In genomic region chr1:189079451-189080410, GRCm38 (mm10) we compare ENCODE assay signal across 17 mouse cellular contexts.
DNase-seq lines count a peak whose midpoint lies in the region; ATAC-seq and TF ChIP-seq lines count a peak whose summit lies in the region.
"Had no signal": no experiment of that assay in that cellular context is flagged by ENCODE, and none has a peak within 500 bp of the region (broad histone marks: within the 10 kb centered on the region; RNA-seq: fewer than 3 reads in every experiment).

No protein-coding gene starts in this region.

- H3K4me2 ChIP-seq in hindbrain, postnatal 0 days (ENCODE audit: low read depth, low read length) = no peak overlapping the region
- H3K4me2 ChIP-seq in hindbrain, embryonic 12.5 days (replicated peaks) = no peak overlapping the region
- H3K4me2 ChIP-seq: hindbrain, embryonic 14.5 days; neural tube, embryonic 15.5 days had no signal

- H3K27me3 ChIP-seq in hindbrain, postnatal 0 days (ENCODE audit: insufficient read depth, low read length) = no peaks in the 10 kb centered on the region
- H3K27me3 ChIP-seq in hindbrain, embryonic 12.5 days = no peaks in the 10 kb centered on the region
- H3K27me3 ChIP-seq: heart, embryonic 15.5 days; limb, embryonic 12.5 days; neural tube, embryonic 15.5 days had no signal

- peaks cover 6% of the 10 kb centered on the region; the same call in 1 of the 2 replicates for H3K4me1 ChIP-seq in hindbrain, postnatal 0 days (ENCODE audit: insufficient read depth, low read length)
- no peaks in the 10 kb centered on the region; the same call in 1 of the 2 replicates for H3K4me1 ChIP-seq in hindbrain, embryonic 12.5 days

- peak; percentile 23; the same call in 1 of the 2 replicates for TF ChIP-seq CTCF in hindbrain, postnatal 0 days (IDR thresholded peaks at IDR 0.05; ENCODE audit: low read depth)

- H3K9ac ChIP-seq in hindbrain, postnatal 0 days (replicated peaks; ENCODE audit: low read length) = no peak overlapping the region
- no peak overlapping the region for H3K9ac ChIP-seq in hindbrain, embryonic 12.5 days
- H3K9ac ChIP-seq: heart, embryonic 15.5 days; hindbrain, embryonic 14.5 days; limb, embryonic 12.5 days; liver, embryonic 14.5 days; neural tube, embryonic 15.5 days had no signal

- no peak overlapping the region for H3K27ac ChIP-seq in hindbrain, postnatal 0 days
- H3K27ac ChIP-seq in hindbrain, embryonic 12.5 days = no peak overlapping the region
- H3K27ac ChIP-seq: heart, embryonic 15.5 days; hindbrain, embryonic 14.5 days; limb, embryonic 12.5 days; liver, embryonic 14.5 days; neural tube, embryonic 15.5 days had no signal

- H3K4me3 ChIP-seq in hindbrain, postnatal 0 days (ENCODE audit: low read length) = no peak overlapping the region
- no peak overlapping the region for H3K4me3 ChIP-seq in hindbrain, embryonic 12.5 days
- H3K4me3 ChIP-seq: heart, embryonic 15.5 days; limb, embryonic 12.5 days; neural tube, embryonic 15.5 days had no signal

- DNase-seq in cerebellum, postnatal 4 days (ENCODE audit: low spot score in 2 of 2) = no peak
- peak; percentile 45 for DNase-seq in hindbrain, postnatal 0 days (ENCODE audit: low spot score)
- DNase-seq in B cell, adult 2 months = peak; percentile 50 to 60
- no peak for DNase-seq in frontal cortex, postnatal 10 days (ENCODE audit: low spot score in 2 of 2)
- DNase-seq in gastrocnemius, postnatal 4 days (ENCODE audit: low spot score in 2 of 2) = no peak
- DNase-seq: cerebellum, adult 11 months; gastrocnemius, postnatal 25 days; thymus, adult 18-20 months had no signal

- peaks cover 7% of the 10 kb centered on the region; the same call in 1 of the 2 replicates for H3K9me3 ChIP-seq in hindbrain, postnatal 0 days (ENCODE audit: low read length)
- no peaks in the 10 kb centered on the region; the same call in 1 of the 2 replicates for H3K9me3 ChIP-seq in hindbrain, embryonic 12.5 days (replicated peaks)
- H3K9me3 ChIP-seq: neural tube, embryonic 15.5 days had no signal

- H3K36me3 ChIP-seq in hindbrain, postnatal 0 days (ENCODE audit: insufficient read depth, low read length) = no peaks in the 10 kb centered on the region
- H3K36me3 ChIP-seq in hindbrain, embryonic 12.5 days = no peaks in the 10 kb centered on the region
- H3K36me3 ChIP-seq: heart, embryonic 15.5 days; limb, embryonic 12.5 days; neural tube, embryonic 15.5 days had no signal

- peak; percentile 27; the same call in 1 of the 2 replicates for ATAC-seq in cerebellum, adult (ENCODE audit: insufficient number of reproducible peaks, low FRiP score, low TSS enrichment)
- peak; percentile 38; the same call in 1 of the 2 replicates for ATAC-seq in hindbrain, postnatal 0 days
- no peak for ATAC-seq in hindbrain, embryonic 12.5 days (ENCODE audit: low FRiP score)
- ATAC-seq in neutrophil, adult 5-6 weeks (ENCODE audit: extremely low read depth, insufficient number of reproducible peaks, low FRiP score, poor library complexity, severe bottlenecking) = 0 out of 2 replicates have a peak, but pooled peaks have one; percentile 50
- ATAC-seq: activated CD4-positive, CD25-positive, alpha-beta regulatory T cell, adult 4 months had no signal

- WGBS in hindbrain, postnatal 0 days = 67% methylated on average over 11 of the region's 11 CpGs
- WGBS in hindbrain, embryonic 12.5 days = 86% methylated on average over 11 of the region's 11 CpGs

Comparison
In these comparisons a context has a peak if more than half of its experiments do, and no peak if none do; other contexts are left out.
1. DNase-seq: peak in hindbrain, postnatal 0 days (single experiment) and B cell, adult 2 months (2 of 2); none in cerebellum, postnatal 4 days (0 of 2), frontal cortex, postnatal 10 days (0 of 2) and gastrocnemius, postnatal 4 days (0 of 2).